Mouse (Mus musculus) ES-Bruce4 (cell line): Measurements from ENCODE around the gene Exosc6.

Source experiments
- CTCF ChIP-seq: IDR thresholded peaks from one replicate; pipeline ENCODE4 v1.8.1; 2011; ENCODE audit warnings: low read depth, low read length
- POLR2A ChIP-seq: IDR thresholded peaks from one replicate; pipeline ENCODE4 v1.8.1; 2011; ENCODE audit warnings: low read length; ENCODE audit not compliant: insufficient read depth

GRCm38 (mm10) chr8:111061688-111062071, 5.5 kb downstream of the Exosc6 start:
- TF ChIP-seq POLR2A (no peak), CTCF (no peak)
